Mouse (Mus musculus) megakaryocyte, adult 5-6 weeks (primary cell): ENCODE data around the gene Inpp5a. TPM values are rescaled to one million over a fixed set of nuclear protein-coding genes. Genes with fewer than 3 reads are reported as not detected.
A peak's percentile ranks its signal among the peaks of the same experiment; 100 is the strongest.

ENCODE experiments used
- ATAC-seq: 2 replicates; pipeline ENCODE4 v1.8.0; 2016; ENCODE audit warnings: mild to moderate bottlenecking, inconsistent platforms; ENCODE audit not compliant: poor library complexity, severe bottlenecking
- total RNA-seq, 2 experiments: library from RNA; stranded (forward) in 1 of 2; stranded (reverse) in 1 of 2; fragments of 153-499, 151-499 nt in 1 of 2; fragments of 221-1000, 200-1000 nt in 1 of 2; gene quantifications; 2 replicates each; pipeline versions ENCODE4 v1.2.3 to v1.2.4; 2015 to 2017

Gene Inpp5a
- total RNA-seq, 2 experiments from 2014 or later: 7.6 to 11.4 TPM

GRCm38 (mm10) chr7:139439922-139440895 lies 51.3 kb downstream of the Inpp5a start:
- ATAC-seq: no peak

DNA sequence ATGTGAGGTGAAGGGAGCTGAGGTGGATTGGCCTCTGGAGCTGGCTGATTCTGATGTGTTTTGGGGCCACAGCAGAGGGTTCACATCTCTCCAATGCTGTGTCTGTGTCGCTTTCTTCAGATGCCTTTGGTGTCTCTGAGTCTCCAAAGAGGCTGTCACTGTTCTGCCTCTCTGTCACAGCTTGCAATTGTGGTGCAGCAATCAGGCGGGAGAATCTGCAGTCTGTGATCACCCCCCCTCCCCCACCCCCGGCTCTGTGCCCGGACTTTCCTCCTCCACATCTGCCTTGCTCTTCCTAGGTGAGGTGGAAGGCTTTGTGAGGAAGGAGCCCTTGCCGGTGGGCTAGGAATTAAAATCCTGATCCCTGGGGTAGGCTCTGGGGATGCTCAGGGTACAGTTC lies 52.1 kb downstream of the Inpp5a start:
- ATAC-seq: no peak

- ATAC-seq: peak; percentile 74
These were observed 52.9 kb downstream of the Inpp5a start for GRCm38 (mm10) chr7:139441761-139442211.

GRCm38 (mm10) chr7:139445621-139446020 lies 56.7 kb downstream of the Inpp5a start:
- ATAC-seq: no peak

- no peak for ATAC-seq
These were observed 58.5 kb downstream of the Inpp5a start for GRCm38 (mm10) chr7:139447381-139447780.

DNA sequence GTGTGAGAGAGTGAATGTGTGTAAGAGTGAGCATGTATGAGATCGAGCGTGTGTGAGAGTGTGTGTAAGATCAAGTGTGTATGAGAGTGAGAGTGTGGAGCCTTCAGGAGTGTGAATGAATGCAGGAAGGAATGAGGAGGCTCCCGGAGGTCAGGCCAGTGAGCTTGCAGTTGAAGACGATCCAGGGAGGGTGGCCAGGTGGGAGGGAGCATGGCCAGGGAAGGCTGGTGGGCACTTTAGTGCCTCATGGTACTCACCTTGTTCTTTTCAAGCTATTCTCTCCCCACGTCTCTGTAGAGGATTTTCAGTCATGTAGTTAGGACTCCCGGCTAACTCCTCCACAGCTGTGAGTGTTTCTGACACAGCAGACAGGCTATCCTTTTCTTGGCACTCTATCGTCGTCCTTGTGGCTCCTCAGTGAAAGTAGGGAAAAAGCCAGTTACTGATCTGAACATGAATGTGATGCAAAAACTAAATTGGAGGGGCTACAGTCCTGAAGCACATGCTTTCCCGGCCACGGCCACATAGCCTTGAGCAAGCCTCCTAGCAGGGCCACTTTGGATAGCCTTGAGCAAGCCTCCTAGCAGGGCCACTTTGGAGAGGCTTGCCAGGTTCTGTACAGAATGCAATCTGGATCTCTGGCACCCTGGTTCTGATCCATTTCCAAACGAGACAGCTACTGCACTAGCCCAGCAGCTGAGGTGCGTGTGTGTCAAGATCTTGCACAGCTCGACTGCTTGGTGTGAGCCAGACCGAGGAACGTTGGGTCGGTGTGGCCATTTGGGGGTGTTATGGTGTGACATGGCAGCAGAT lies 61.5 kb downstream of the Inpp5a start:
- ATAC-seq: no peak

DNA sequence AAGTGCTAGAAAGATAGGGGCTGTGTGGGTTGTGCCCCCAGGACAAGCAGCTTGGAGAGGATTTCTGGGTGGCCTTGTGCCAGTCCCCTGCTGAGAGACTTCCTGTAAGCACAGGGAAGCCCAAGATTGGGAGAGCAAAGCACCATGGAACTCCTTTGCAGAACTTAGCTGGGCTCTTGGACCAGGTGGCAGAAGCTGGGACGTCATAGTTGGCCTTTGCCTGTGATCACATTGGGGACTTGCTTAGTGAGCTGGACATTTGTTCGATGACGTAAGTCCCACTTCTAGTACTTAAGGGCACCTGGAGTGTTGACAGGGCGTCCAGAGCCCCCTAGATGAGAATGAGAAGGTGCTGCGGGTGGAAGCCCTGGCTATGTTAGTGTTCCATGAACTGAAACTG lies 62.8 kb downstream of the Inpp5a start:
- no peak for ATAC-seq

GRCm38 (mm10) chr7:139452199-139452598 lies 63.3 kb downstream of the Inpp5a start:
- no peak for ATAC-seq

- 0 out of 2 replicates have a peak, but pooled peaks have one; percentile 18 for ATAC-seq
These were observed 64.3 kb downstream of the Inpp5a start for GRCm38 (mm10) chr7:139453198-139453597.

DNA sequence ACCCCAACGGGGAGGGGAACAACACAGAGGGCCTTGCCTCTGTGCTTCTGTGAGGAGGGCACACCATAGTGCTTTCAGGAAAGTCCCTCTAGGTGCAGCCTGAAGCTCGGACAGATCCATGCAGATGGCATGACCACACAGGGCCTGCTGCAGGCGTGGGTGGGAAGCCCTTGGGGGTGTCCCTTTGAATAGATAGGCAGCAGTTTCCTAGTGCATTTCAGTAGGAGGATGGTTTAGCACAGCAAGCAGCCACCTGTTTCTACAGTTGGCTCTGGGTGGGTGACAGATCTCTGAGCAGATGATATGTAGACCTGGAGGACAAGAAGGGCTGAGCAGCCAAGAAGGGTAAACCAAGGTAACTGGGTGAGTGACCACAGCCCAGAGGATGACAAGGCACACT lies 65.4 kb downstream of the Inpp5a start:
- no peak for ATAC-seq

- no peak for ATAC-seq
These were observed 67.8 kb downstream of the Inpp5a start for GRCm38 (mm10) chr7:139456759-139457158.

DNA sequence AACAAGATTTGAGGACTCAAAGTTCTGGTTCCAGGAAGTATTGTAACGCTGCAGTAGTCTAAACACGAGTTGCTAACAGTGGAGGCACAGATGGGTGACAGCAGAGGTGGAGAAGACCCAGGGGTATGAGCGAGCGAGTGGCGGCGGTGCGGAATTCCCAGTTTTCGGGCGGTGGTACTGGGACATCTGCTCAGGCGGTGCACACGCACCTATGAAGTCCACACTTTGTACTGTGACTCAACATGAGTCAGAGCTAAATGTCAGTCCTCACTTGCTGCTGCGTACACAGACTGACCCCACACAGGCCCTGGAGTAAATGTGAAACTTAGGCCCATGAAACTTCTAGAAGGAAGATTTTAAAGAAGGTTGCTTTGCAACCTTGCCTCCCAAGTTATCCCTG lies 72.4 kb downstream of the Inpp5a start:
- ATAC-seq: no peak

- no peak for ATAC-seq
These were observed 73.2 kb downstream of the Inpp5a start for GRCm38 (mm10) chr7:139462142-139462541.

GRCm38 (mm10) chr7:139465538-139465937 lies 76.6 kb downstream of the Inpp5a start:
- ATAC-seq: no peak

DNA sequence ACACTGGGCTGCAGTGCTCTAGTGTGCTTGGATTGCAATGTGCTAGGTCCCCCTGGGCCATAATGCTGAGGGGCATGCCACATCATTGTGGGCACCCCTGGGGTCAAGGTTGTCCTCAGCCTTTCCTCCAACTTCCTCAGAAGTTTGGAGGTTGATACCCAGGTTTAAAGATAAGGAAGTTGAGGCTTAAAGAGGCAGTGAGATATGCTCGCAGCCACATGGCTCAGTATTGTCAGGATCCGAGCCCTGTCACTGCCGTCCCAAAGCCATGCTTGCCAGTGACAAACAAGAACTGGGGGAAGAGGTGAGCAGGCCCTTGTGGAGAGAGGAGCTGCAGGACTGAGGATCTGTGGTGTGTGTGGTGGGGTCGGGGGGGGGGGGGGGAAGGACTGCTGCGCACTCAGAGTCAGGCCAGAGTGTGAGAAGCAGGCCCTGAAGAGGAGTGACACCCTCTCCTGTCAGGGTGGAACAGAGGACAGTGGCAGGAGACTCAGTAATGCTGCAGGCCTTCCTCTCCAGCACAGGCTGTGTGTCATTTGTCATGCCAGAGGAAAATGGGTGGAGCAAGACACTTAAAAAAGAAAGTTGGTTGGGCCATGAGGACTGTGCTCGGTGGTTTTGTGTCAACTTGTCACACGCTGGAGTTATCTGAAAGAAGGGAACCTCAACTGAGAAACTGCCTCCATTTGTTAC lies 77.7 kb downstream of the Inpp5a start:
- peak; percentile 66 for ATAC-seq

- ATAC-seq: peak; percentile 47
These were observed 78.4 kb downstream of the Inpp5a start for GRCm38 (mm10) chr7:139467177-139467895.

- ATAC-seq: no peak
These were observed 79.0 kb downstream of the Inpp5a start for GRCm38 (mm10) chr7:139467896-139468279.

DNA sequence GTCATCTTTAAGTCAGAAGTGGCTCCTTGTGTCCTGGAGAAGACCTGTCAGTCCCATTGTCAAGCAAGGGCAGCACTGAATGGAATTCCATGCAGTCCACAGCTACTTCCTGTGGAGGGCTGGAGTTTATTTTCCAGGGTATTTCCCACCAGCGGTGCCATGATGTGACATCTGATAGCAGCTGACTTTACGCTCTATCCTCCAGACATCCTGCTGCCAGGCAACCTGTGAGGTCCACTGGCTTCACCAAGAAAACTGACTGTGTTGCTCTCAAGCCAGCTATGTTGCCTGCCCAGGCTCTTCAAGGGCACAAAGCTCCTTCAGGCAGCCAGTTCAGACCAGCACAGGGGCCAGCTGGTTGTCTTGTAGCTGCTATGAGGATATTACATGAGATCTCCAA lies 79.5 kb downstream of the Inpp5a start:
- no peak for ATAC-seq

GRCm38 (mm10) chr7:139469457-139469856 lies 80.5 kb downstream of the Inpp5a start:
- ATAC-seq: no peak

- ATAC-seq: no peak
These were observed 81.6 kb downstream of the Inpp5a start for GRCm38 (mm10) chr7:139470481-139470880.
